Mouse (Mus musculus): ENCODE measurements around the gene Pdzd11.
A peak's percentile ranks its signal among the peaks of the same experiment; 100 is the strongest.

Pdzd11 gene

DNA sequence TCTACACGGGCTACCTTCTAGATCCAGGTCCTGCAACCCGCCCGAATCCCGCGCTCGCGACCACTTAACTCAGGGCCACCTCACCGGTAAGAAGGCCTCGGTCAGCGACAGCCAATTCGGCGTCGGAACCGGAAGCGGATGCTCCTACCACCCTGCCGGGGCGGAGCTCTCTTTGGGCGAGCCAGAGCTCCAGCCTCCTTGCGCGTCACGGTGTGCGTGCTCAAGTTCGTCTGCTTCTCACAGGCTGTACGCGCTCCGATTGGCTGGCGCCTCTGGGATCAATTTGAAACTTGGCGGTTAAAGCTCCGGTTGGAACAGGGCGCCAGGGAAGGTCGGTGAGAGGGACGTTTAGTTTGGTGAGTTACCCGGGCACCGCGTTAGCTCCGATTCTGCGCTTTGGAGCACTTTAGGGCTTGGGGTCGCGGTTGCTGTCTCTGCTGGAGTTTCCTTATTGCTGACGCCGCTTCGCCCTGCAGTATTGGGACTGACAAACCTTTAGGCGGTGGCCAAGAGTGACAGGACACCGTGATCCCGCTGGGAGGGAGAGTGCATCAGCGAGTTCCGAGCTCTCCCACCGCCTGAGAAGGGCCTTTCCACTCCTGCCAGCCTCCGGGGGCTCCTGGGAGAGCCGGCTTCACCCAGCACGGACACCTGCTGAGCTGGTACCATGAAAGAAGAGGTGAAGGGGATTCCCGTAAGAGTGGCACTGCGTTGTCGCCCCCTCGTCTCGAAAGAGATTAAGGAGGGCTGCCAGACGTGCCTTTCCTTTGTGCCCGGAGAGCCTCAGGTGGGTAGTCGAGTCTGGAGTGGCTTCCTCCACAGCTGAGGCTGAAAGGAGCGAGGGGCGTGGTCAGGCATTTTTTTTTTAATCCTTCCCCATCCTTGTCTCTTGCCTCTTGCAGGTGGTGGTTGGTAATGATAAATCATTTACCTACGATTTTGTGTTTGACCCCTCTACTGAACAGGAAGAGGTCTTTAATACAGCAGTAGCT, at the start of gene Pdzd11:
Pdzd11 (minus strand) TSS at position 767 of the 992 bp plus-strand sequence.
- DNase-seq (ENCODE audit: low spot score in 2 of 2) = peak; percentile 79 to 85

DNA sequence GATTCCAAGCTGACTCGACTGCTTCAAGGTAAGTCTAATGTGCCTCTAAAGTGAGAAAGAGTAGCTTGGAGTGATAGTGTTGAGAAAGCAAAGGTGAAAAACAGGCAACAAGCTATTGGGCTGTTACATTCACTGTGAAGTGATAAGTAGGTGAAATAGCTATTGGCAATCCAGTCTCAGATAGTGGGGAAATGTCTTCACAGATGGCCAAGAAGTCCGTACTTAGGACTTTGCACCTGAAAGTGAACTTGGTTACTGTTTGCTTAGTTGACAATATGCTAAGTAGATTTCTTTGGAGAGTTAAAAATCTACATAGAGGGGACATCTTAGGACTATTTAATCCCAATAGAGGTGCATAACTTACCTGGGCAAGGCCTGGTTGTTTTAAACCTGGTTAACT, 38.5 kb upstream of the Pdzd11 start:
- no peak for DNase-seq (ENCODE audit: low spot score in 2 of 2)

DNA sequence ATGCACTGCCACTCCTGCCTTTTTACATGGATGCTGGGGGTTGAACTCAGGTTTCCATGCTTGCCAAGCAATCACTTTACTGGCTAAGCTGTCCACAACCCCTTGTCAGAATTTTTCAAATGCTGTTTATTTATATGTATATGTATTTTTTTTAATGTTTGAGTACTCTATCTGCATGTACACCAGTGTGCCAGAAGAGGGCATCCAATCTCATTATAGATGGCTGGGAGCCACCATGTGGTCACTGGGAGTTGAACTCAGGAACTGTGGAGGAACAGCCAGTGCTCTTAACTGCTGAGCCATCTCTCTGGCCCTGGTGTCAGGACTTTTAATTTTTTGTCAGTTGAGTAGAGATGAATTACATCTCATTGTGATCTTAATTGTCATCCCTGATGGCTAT, 26.5 kb upstream of the Pdzd11 start:
- DNase-seq (ENCODE audit: low spot score in 2 of 2) = no peak

DNA sequence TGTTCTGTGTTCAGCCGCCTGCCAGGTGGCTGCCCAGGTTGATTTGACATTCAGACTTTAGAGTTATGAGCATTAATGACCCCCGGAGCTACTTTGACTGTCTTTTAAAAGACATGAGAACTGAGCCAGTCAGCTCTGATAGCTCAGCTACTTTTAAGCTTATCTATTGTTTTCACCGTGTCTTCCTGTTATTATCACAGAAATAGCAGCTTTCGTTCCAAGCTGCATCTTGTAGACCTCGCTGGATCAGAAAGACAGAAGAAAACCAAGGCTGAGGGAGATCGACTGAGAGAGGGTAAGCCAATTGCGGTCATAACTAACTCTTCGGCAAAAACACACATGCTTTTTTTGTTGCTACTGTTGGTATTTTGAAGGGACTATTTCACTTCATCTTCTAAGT, 12.1 kb upstream of the Pdzd11 start:
- DNase-seq (ENCODE audit: low spot score in 2 of 2) = no peak

DNA sequence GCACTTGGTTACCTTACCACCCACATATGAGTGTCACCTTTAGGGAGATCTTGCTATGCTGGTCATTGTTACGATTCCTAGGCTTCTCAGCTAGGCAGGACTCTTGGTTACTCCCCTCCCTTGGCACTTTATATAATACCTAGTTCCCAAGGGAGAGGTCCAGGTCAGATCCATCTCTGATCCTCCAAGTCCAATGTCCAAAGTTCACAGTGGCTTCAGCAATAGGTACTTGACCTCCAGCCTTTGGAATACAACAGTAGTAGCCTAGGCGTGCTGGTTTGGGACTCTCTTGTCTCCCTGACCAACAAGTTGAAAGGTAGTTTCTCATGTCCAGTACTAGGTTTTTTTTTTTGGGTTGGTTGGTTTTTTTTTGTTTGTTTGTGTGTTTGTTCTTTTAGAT, 2.7 kb upstream of the Pdzd11 start:
- DNase-seq (ENCODE audit: low spot score in 2 of 2) = no peak

DNA sequence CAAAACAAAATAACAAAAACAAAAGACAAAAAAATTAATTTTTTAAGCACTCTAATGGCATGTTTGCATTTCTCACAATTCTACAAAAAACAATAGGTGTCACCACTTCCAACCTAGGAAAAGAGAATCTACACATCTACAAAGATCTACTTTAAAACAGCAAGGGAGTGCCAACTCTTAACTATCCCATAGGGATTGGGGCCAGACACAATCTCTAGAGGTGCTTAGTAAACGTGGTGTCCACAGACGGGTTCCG, 894 bp downstream of the Pdzd11 start, which contains the start of gene Kif4:
Kif4 (plus strand) TSS at position 192 of the 256 bp plus-strand sequence.
- DNase-seq (ENCODE audit: low spot score in 2 of 2) = no peak

DNA sequence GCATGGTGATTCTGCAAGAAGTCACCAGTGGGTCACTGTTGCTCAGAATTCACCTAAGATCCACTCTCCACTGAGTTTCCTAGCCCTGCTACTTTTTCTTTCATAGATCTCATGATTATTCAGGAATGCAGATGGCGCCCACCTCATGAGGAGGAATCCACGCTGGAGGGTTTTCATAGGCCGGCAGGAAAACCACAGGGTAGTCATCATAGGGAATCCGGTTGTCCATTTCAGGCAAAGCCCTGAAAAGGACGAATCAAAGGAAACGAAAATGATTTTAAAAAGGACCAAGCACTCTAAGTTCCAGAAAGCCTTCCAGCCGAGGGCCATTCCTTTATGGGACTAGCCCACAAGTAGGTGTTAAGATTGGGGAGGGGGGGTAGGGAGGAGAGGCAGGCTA, 1.2 kb downstream of the Pdzd11 start:
- DNase-seq (ENCODE audit: low spot score in 2 of 2) = no peak

DNA sequence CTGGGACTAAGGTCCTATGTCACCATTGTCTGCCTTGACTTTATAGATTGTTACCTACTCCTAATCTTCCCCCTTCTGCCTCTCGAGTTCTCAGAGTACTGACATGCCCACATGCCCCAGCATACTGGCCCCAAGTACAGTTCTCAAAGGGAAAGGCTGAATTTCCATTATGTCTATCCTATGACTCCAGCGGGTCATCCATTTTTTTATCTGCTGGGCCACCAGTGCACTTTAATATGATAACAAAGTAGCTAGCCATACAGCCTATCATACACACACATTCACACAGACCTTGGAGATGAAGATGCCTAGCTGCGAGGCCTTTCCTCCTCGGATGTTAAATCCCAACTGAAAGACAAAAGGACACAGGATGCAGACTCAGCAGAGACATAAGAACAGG, 2.1 kb downstream of the Pdzd11 start:
- DNase-seq (ENCODE audit: low spot score in 2 of 2) = no peak

DNA sequence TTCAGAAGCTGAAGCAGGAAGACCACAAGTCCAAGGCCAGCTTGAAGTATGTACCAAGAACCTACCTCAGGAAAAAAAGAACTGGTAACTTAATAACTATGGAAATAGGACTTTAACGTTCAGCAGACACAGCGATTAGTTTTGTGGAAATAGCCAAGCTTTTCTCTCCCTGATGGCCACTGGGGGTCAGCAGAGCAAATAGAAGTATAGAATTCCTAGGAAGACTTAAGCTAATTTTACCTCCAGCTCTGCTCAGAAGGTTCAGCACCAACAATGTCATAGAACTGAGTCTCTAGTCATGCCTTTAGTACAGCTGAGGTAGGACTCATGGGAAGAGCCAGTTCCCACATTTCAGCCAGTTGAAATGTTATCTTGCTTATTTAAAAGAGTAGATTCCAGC, 5.0 kb downstream of the Pdzd11 start:
- DNase-seq (ENCODE audit: low spot score in 2 of 2) = no peak

DNA sequence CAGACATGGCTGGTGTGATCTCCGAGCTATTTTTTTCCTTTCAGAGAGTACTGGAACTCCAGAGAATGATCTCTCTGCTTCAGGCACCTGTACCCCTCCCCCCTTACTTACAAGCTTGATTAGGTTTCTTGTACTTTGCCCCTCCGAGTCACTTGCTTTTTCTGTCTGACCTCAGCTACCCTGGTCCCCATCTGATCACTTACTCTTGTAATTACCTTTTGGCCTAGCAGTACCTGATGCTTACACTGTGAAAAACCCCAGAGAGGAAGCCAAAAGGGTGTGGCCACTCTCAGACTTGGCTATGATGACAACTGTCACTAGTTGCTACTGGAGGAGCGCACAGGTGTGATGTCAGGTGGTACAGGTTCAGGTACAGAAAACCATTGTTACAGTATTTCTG, 7.9 kb downstream of the Pdzd11 start:
- no peak for DNase-seq (ENCODE audit: low spot score in 2 of 2)

DNA sequence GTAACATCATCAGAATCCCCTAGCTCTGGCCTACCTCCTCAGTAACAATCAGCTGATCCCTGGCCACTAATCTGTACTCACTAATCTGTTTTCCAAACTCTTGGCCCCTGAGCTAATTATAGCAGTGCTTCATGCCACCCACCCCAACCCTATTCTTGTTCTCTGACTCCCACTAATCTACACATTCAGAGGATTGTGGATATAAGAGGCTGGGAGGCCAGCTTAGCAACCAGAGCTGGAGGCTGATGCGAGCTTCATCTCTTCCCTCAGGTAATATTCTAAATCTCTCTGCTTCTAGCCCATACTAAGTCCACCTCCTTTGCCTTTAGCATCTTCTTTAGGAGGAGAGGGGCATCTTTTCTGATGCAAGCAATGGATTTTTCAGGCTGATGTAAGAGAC, 21.1 kb downstream of the Pdzd11 start, which contains the start of gene Arr3:
Arr3 (plus strand) TSS at position 184 of the 400 bp plus-strand sequence.
- DNase-seq (ENCODE audit: low spot score in 2 of 2) = no peak

DNA sequence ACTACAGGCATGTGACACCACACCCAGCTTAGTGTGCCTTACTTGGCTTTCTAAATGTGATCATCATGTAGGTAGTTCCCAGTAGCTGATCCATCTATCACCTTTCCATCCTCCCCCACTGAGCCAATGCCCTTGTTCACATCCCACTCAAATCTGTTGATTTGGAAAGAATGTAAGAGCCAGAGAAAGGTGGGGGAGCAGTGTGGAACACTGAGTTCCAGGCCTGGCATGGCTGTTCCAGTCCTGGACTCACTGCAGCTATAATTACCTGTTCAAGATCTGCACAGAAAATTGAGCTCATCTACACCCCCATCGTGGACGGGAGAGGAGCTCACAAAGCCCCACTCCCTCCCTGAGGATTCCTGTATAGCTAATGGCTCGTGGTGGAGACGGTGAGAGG, 26.6 kb downstream of the Pdzd11 start:
- no peak for DNase-seq (ENCODE audit: low spot score in 2 of 2)

DNA sequence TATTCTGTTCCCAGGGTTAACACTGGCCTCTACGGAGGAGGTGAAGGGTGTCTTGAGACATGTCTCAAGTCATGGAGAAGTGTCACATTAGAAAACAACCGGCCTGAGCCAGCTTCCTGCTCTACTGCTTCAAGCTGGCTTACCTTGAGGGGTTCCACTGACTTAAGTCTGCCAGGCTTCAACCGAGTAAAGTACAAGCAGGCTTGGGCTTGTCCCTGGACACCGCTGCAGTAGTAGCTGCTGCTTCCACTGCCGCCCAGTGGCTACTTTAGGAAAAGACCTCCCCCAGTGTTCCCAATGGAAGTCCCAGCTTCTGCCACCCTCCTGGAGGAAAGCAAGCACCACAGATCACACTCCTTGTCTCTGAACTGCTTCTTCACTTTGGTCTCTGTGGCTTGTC, 28.9 kb downstream of the Pdzd11 start:
- DNase-seq (ENCODE audit: low spot score in 2 of 2) = no peak

DNA sequence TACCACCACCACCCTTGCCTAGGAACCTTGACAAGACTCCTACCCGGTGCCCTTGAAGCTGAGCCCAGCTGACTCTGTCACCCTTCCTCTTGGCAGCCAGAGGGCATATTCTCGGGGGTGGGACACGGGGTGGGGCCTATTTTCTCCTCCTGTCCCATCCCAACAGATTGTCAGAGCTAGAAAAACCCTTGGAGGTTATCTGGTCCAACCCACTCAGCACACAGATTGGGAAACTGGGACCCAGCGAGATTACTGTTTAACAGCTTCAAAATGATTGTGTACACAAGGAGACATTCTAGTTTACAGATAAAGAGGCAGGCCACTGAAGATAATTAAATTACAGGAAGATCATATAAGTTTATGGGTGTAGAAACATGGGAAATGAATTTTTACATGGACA, 31.6 kb downstream of the Pdzd11 start, which contains the start of gene P2ry4:
P2ry4 (minus strand) TSS at position 79 of the 400 bp plus-strand sequence.
- DNase-seq (ENCODE audit: low spot score in 2 of 2) = no peak

All from natural killer cell, adult 2 months (primary cell).